Mouse (Mus musculus) large intestine, adult 2 months (tissue): ENCODE measurements around the gene Gm5592. TPM values are rescaled to one million over a fixed set of nuclear protein-coding genes. Genes with fewer than 3 reads are reported as not detected.
"Not testable (repeated sequence)": the region's sequence is repeated elsewhere in the genome, so short reads cannot be mapped to it uniquely, and the experiment has no call there.

ENCODE experiments used
- DNase-seq: peaks from one replicate; pipeline ENCODE4 v3.0.0-alpha.2; 2012; ENCODE audit warnings: low read depth, low spot score
- WGBS: fragments of 180-500 bp; shearing (Covaris S2); methylation state at CpG from one replicate; pipeline ENCODE4 v1.1.7; 2018; 5-methylcytosine and 5-hydroxymethylcytosine counted together
- polyA plus RNA-seq: library from polyadenylated mRNA; depleted of rRNA; stranded (reverse); fragments of >200 nt; gene quantifications from 2 replicates; pipeline ENCODE4 v1.2.3, GENCODE M21; 2012; rRNA removed

Gm5592 gene
- not detected in 2 replicates for polyA plus RNA-seq

- WGBS: 79% methylated on average over 4 of the region's 4 CpGs
These were observed at the start of gene Gm5592 for GRCm38 (mm10) chr7:41153541-41153940. TSS of gene Gm5592 (plus strand) at chr7:41153841.

GRCm38 (mm10) chr7:41155806-41156205, 2.2 kb downstream of the Gm5592 start:
- 95% methylated on average over 2 of the region's 2 CpGs for WGBS
- DNase-seq: not testable (repeated sequence)

More at GRCm38 (mm10) chr7:41153541-41153940, at the start of gene Gm5592:
- DNase-seq: not testable (repeated sequence)

GRCm38 (mm10) chr7:41157879-41158278, 4.2 kb downstream of the Gm5592 start:
- WGBS: no CpG with 5 or more reads among the region's 1 CpGs
- DNase-seq: not testable (repeated sequence)

GRCm38 (mm10) chr7:41158562-41158961, 4.9 kb downstream of the Gm5592 start:
- not testable (repeated sequence) for DNase-seq
- 45% methylated on average over 2 of the region's 2 CpGs for WGBS

GRCm38 (mm10) chr7:41193671-41194070, 40.0 kb downstream of the Gm5592 start:
- no peak for DNase-seq

More at GRCm38 (mm10) chr7:41193671-41194070, 40.0 kb downstream of the Gm5592 start:
- WGBS: 59% methylated on average over 4 of the region's 4 CpGs

Other genes with a start within 250 kb of the Gm5592 start
- not detected in 2 replicates for gene 4930433I11Rik, start 166.3 kb upstream of the Gm5592 start, polyA plus RNA-seq
- not detected in 2 replicates for gene Gm4884, start 121.1 kb upstream of the Gm5592 start, polyA plus RNA-seq
- 3.2 and 3.9 TPM in 2 replicates for gene AI987944, start 239.5 kb downstream of the Gm5592 start, polyA plus RNA-seq